Mouse (Mus musculus) liver, embryonic 12.5 days (tissue): ENCODE results near the gene Rd3. TPM values are rescaled to one million over a fixed set of nuclear protein-coding genes. Genes with fewer than 3 reads are reported as not detected.
A peak's percentile ranks its signal among the peaks of the same experiment; 100 is the strongest.

Source experiments
- ATAC-seq: fragments of 200-750 bp; cut with Nextera tagmentation; 2 replicates; pipeline ENCODE4 v1.8.0; 2017; ENCODE audit warnings: moderate number of reproducible peaks, mild to moderate bottlenecking, moderate library complexity
- H3K27ac ChIP-seq: fragments of 300-500 bp; sonication (generic); 2 replicates; pipeline ENCODE4 v1.5.1; 2016; ENCODE audit warnings: mild to moderate bottlenecking
- H3K27me3 ChIP-seq: fragments of 300-500 bp; sonication (generic); replicated peaks from 2 replicates; pipeline ENCODE4 v1.6.1; 2016; ENCODE audit warnings: mild to moderate bottlenecking, moderate library complexity
- H3K36me3 ChIP-seq: fragments of 300-500 bp; sonication (generic); 2 replicates; pipeline ENCODE4 v1.6.1; 2016; ENCODE audit warnings: mild to moderate bottlenecking, moderate library complexity
- H3K4me1 ChIP-seq: fragments of 300-500 bp; sonication (generic); 2 replicates; pipeline ENCODE4 v1.6.1; 2016
- H3K4me2 ChIP-seq: fragments of 300-500 bp; sonication (generic); 2 replicates; pipeline ENCODE4 v1.6.1; 2016; ENCODE audit warnings: mild to moderate bottlenecking, moderate library complexity
- H3K4me3 ChIP-seq: fragments of 300-500 bp; sonication (generic); 2 replicates; pipeline ENCODE4 v1.5.1; 2016; ENCODE audit warnings: mild to moderate bottlenecking, moderate library complexity
- H3K9ac ChIP-seq: fragments of 300-500 bp; sonication (generic); 2 replicates; pipeline ENCODE4 v1.6.1; 2016; ENCODE audit warnings: mild to moderate bottlenecking, moderate library complexity
- H3K9me3 ChIP-seq: fragments of 300-500 bp; sonication (generic); replicated peaks from 2 replicates; pipeline ENCODE4 v1.6.1; 2016; ENCODE audit warnings: mild to moderate bottlenecking, moderate library complexity
- WGBS: fragments of 180-500 bp; shearing (Covaris S2); methylation state at CpG from one replicate; pipeline ENCODE4 v1.1.7; 2016; ENCODE audit not compliant: insufficient replicate concordance; 5-methylcytosine and 5-hydroxymethylcytosine counted together
- polyA plus RNA-seq: library from polyadenylated mRNA; unstranded; fragments of >200 nt; fragmentation: Nextera tagmentation; extraction: Ambion mirVana; gene quantifications from 2 replicates; pipeline ENCODE4 v1.2.1, GENCODE M21; 2016

Gene Rd3
- polyA plus RNA-seq, 1 experiment from 2014 or later = 0.19 TPM

DNA sequence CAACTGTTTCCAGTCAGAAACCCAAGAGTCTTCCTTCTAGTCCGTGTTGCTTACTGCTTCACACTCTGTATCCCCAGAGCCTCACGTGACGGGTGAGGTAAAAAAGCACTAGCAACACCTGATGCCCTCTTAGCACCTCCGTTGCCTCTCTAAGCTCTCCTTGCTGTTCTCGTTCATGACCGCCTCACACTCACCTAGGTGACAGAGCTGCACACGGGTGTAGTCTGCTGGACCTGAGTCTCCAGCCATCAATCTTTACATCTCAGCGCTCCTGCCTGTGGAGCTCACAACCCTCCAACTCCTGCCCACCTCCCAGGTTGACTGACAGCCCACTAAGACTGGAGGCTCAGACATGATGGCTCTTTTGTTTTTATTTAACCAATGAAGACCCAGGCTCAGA is 29.4 kb upstream of the Rd3 start:
- WGBS = 63% methylated on average over 8 of the region's 8 CpGs

DNA sequence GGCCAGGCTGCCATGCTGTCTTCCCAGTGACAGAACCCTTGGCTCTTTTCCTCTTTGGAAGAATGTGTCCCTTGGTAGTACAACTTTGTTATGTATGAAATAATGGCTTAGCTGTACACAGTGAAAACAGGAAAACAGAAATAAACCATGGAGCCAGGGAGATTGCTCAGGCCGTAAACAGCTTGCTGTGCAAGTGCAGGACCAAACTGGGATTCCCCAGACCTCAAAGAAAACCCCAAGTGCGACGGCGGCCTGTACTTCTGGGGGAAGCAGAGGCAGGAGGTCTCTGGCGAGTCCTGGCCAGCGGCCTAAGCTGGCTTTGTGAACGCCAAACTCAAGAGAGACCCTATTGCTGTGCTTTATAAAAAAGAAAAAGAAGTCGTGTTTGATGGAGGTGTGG is 28.6 kb upstream of the Rd3 start:
- Histone ChIP-seq H3K27me3 (0 out of 2 replicates have a peak, but pooled peaks cover 5% of the 10 kb centered on the region), H3K4me2 (no peak overlapping the region), H3K9ac (no peak overlapping the region), H3K27ac (no peak overlapping the region), H3K4me1 (peaks cover 14% of the 10 kb centered on the region), H3K9me3 (no peaks in the 10 kb centered on the region), H3K4me3 (no peak overlapping the region), H3K36me3 (no peaks in the 10 kb centered on the region)
- ATAC-seq = no peak
- WGBS = 65% methylated on average over 8 of the region's 8 CpGs

More for the DNA sequence above, 29.4 kb upstream of the Rd3 start:
- H3K27me3 ChIP-seq = peaks cover 5% of the 10 kb centered on the region; the same call in 1 of the 2 replicates
- no peak overlapping the region for H3K4me3 ChIP-seq
- no peak overlapping the region for H3K27ac ChIP-seq
- no peak overlapping the region for H3K4me2 ChIP-seq
- H3K9me3 ChIP-seq = no peaks in the 10 kb centered on the region
- peaks cover 14% of the 10 kb centered on the region for H3K4me1 ChIP-seq
- H3K36me3 ChIP-seq = no peaks in the 10 kb centered on the region
- no peak overlapping the region for H3K9ac ChIP-seq
- ATAC-seq = no peak

- Histone ChIP-seq H3K27me3 (0 out of 2 replicates have a peak, but pooled peaks cover 5% of the 10 kb centered on the region), H3K4me2 (no peak overlapping the region), H3K36me3 (no peaks in the 10 kb centered on the region), H3K9me3 (no peaks in the 10 kb centered on the region), H3K4me3 (no peak overlapping the region), H3K4me1 (peaks cover 15% of the 10 kb centered on the region), H3K9ac (no peak overlapping the region), H3K27ac (no peak overlapping the region)
- 48% methylated on average over 2 of the region's 2 CpGs for WGBS
- ATAC-seq = no peak
These were observed 26.6 kb upstream of the Rd3 start for GRCm38 (mm10) chr1:191950611-191951010.

DNA sequence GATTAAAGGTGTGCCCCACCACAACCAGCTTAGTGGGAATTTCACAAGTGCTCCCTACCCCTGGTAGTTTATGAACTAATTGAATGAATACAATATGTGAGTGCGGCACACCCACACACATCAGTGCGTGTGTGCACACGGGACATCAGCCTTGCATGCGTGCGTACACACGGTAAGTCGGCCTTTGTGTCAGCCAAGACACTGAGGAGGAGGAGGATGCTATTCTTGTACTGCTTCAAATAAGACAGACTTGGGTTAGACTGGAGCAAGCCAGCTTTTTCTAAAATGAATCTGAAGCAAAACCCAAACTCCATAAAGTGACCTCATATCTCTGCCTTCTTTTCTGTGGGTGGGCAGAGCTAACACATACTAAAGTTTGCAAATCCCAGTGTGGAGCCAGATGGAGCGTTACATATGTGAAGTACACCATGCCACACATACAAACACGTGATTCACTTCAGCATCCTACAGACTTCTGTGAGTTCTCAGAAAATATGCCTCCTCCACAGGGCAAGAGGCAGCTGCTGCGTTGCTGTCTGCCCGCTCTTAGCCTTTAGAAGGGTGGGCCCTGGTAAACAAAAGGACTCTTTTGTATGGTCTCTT is 24.3 kb upstream of the Rd3 start:
- 0 out of 2 replicates have a peak, but pooled peaks cover 5% of the 10 kb centered on the region for H3K27me3 ChIP-seq
- 83% methylated on average over 11 of the region's 11 CpGs for WGBS
- no peak overlapping the region for H3K9ac ChIP-seq
- H3K9me3 ChIP-seq = no peaks in the 10 kb centered on the region
- no peak overlapping the region for H3K27ac ChIP-seq
- H3K4me2 ChIP-seq = no peak overlapping the region
- H3K4me1 ChIP-seq = peaks cover 14% of the 10 kb centered on the region
- ATAC-seq = no peak
- H3K36me3 ChIP-seq = no peaks in the 10 kb centered on the region
- no peak overlapping the region for H3K4me3 ChIP-seq

- Histone ChIP-seq H3K9ac (no peak overlapping the region), H3K9me3 (no peaks in the 10 kb centered on the region), H3K4me3 (no peak overlapping the region), H3K4me1 (peaks cover 14% of the 10 kb centered on the region), H3K4me2 (no peak overlapping the region), H3K27ac (0 out of 2 replicates have a peak overlapping the region, but pooled peaks have one; percentile 22), H3K27me3 (no peaks in the 10 kb centered on the region), H3K36me3 (no peaks in the 10 kb centered on the region)
- no peak for ATAC-seq
- WGBS = 23% methylated on average over 3 of the region's 3 CpGs
These were observed 22.1 kb upstream of the Rd3 start for GRCm38 (mm10) chr1:191955101-191955500.

- Histone ChIP-seq H3K36me3 (no peaks in the 10 kb centered on the region), H3K4me2 (peak overlapping the region; percentile 17; the same call in 1 of the 2 replicates), H3K27me3 (no peaks in the 10 kb centered on the region; the same call in 1 of the 2 replicates), H3K4me3 (no peak overlapping the region), H3K27ac (peak overlapping the region; percentile 17; the same call in 1 of the 2 replicates), H3K4me1 (peaks cover 14% of the 10 kb centered on the region), H3K9me3 (no peaks in the 10 kb centered on the region), H3K9ac (0 out of 2 replicates have a peak overlapping the region, but pooled peaks have one; percentile 13)
- WGBS = 42% methylated on average over 3 of the region's 3 CpGs
- ATAC-seq = peak; percentile 47
These were observed 20.9 kb upstream of the Rd3 start for GRCm38 (mm10) chr1:191956261-191956660.

- 0 out of 2 replicates have a peak, but pooled peaks have one; percentile 6 for ATAC-seq
- peaks cover 14% of the 10 kb centered on the region for H3K4me1 ChIP-seq
- H3K9me3 ChIP-seq = no peaks in the 10 kb centered on the region
- H3K4me3 ChIP-seq = no peak overlapping the region
- H3K27me3 ChIP-seq = no peaks in the 10 kb centered on the region; the same call in 1 of the 2 replicates
- H3K4me2 ChIP-seq = peak overlapping the region; percentile 17; the same call in 1 of the 2 replicates
- no peaks in the 10 kb centered on the region for H3K36me3 ChIP-seq
- 0 out of 2 replicates have a peak overlapping the region, but pooled peaks have one; percentile 17 for H3K27ac ChIP-seq
- 0 out of 2 replicates have a peak overlapping the region, but pooled peaks have one; percentile 13 for H3K9ac ChIP-seq
- 33% methylated on average over 2 of the region's 2 CpGs for WGBS
These were observed 20.3 kb upstream of the Rd3 start for GRCm38 (mm10) chr1:191956871-191957270.

GRCm38 (mm10) chr1:191957321-191957720 is 19.8 kb upstream of the Rd3 start:
- Histone ChIP-seq H3K9ac (no peak overlapping the region), H3K27ac (no peak overlapping the region), H3K4me1 (peaks cover 14% of the 10 kb centered on the region), H3K4me2 (no peak overlapping the region), H3K36me3 (no peaks in the 10 kb centered on the region), H3K4me3 (no peak overlapping the region), H3K27me3 (no peaks in the 10 kb centered on the region; the same call in 1 of the 2 replicates), H3K9me3 (no peaks in the 10 kb centered on the region)
- no peak for ATAC-seq
- 90% methylated on average over 3 of the region's 3 CpGs for WGBS

- no peak for ATAC-seq
- Histone ChIP-seq H3K36me3 (no peaks in the 10 kb centered on the region), H3K4me1 (peaks cover 20% of the 10 kb centered on the region), H3K9ac (no peak overlapping the region), H3K4me3 (no peak overlapping the region), H3K27me3 (no peaks in the 10 kb centered on the region; the same call in 1 of the 2 replicates), H3K9me3 (no peaks in the 10 kb centered on the region), H3K27ac (no peak overlapping the region), H3K4me2 (no peak overlapping the region)
- 38% methylated on average over 2 of the region's 2 CpGs for WGBS
These were observed 16.2 kb upstream of the Rd3 start for GRCm38 (mm10) chr1:191960946-191961345.

- H3K4me2 ChIP-seq = no peak overlapping the region
- no peak for ATAC-seq
- no peak overlapping the region for H3K27ac ChIP-seq
- no peaks in the 10 kb centered on the region; the same call in 1 of the 2 replicates for H3K27me3 ChIP-seq
- no peak overlapping the region for H3K9ac ChIP-seq
- peaks cover 10% of the 10 kb centered on the region for H3K4me1 ChIP-seq
- WGBS = 63% methylated on average over 3 of the region's 3 CpGs
- H3K4me3 ChIP-seq = no peak overlapping the region
- no peaks in the 10 kb centered on the region for H3K36me3 ChIP-seq
- no peaks in the 10 kb centered on the region for H3K9me3 ChIP-seq
These were observed 13.8 kb upstream of the Rd3 start for GRCm38 (mm10) chr1:191963413-191963812.

- Histone ChIP-seq H3K9me3 (no peaks in the 10 kb centered on the region), H3K4me3 (no peak overlapping the region), H3K4me1 (peaks cover 10% of the 10 kb centered on the region), H3K27ac (peak overlapping the region; percentile 55; the same call in 1 of the 2 replicates), H3K27me3 (no peaks in the 10 kb centered on the region; the same call in 1 of the 2 replicates), H3K9ac (no peak overlapping the region), H3K4me2 (no peak overlapping the region), H3K36me3 (no peaks in the 10 kb centered on the region)
- peak; percentile 87 for ATAC-seq
- 27% methylated on average over 8 of the region's 8 CpGs for WGBS
These were observed 13.0 kb upstream of the Rd3 start for GRCm38 (mm10) chr1:191963948-191964772.
